Mouse (Mus musculus): Measurements from ENCODE around the gene Cfdp1.

GRCm38 (mm10) chr8:111732406-111733085 lies 121.5 kb downstream of the Cfdp1 start:
- TF ChIP-seq CTCF (IDR thresholded peaks at IDR 0.05; ENCODE audit: low read depth) (no peak), EP300 (IDR thresholded peaks at IDR 0.05; ENCODE audit: low read depth) (no peak)

Data from liver, postnatal 0 days (tissue).